Mouse (Mus musculus): ENCODE measurements at regions not wholly inside any gene's neighbourhood (a gene's known extent, or its start where the extent isn't known, plus 50 kb on each side); places are given as distances from the start of the nearest gene placed in this dataset.

- no peak overlapping the region for H3ac ChIP-seq (ENCODE audit: control insufficient read depth, insufficient read length)
- H3K4me3 ChIP-seq, result no peak overlapping the region
- no peaks in the 10 kb centered on the region for H3K27me3 ChIP-seq (ENCODE audit: control insufficient read depth, insufficient read depth, insufficient read length)
- H3K36me3 ChIP-seq (ENCODE audit: control insufficient read depth, insufficient read depth), result no peaks in the 10 kb centered on the region
- TF ChIP-seq TCF12 (IDR thresholded peaks at IDR 0.05; ENCODE audit: insufficient read depth, poor library complexity, severe bottlenecking) (no peak), MYOG (IDR thresholded peaks at IDR 0.05; ENCODE audit: control insufficient read depth in 1 of 3, insufficient read depth in 1 of 3, insufficient read length in 2 of 3, low read depth in 2 of 3) (no peak), REST (IDR thresholded peaks at IDR 0.05; ENCODE audit: insufficient read depth, insufficient read length) (no peak), SRF (IDR thresholded peaks at IDR 0.05; ENCODE audit: control insufficient read depth, insufficient read length, low read depth) (no peak), POLR2AphosphoS2 (IDR thresholded peaks at IDR 0.05; ENCODE audit: insufficient read length, low read depth) (no peak), POLR2A (IDR thresholded peaks at IDR 0.05; ENCODE audit: insufficient read length, low read depth) (no peak), MAX (IDR thresholded peaks at IDR 0.05; ENCODE audit: low read depth) (no peak)
- no peak overlapping the region for H3K4me2 ChIP-seq (ENCODE audit: low read depth)
- no peaks in the 10 kb centered on the region for H3K79me2 ChIP-seq (ENCODE audit: control insufficient read depth, insufficient read depth)
Measured at GRCm38 (mm10) chr1:183644001-183644400, 226.0 kb downstream of the Hhipl2 start.

GRCm38 (mm10) chr1:183653878-183654277, 235.9 kb downstream of the Hhipl2 start:
- Histone ChIP-seq H3ac (ENCODE audit: control insufficient read depth, insufficient read length) (no peak overlapping the region), H3K27me3 (ENCODE audit: control insufficient read depth, insufficient read depth, insufficient read length) (no peaks in the 10 kb centered on the region), H3K79me2 (ENCODE audit: control insufficient read depth, insufficient read depth) (no peaks in the 10 kb centered on the region), H3K4me3 (no peak overlapping the region), H3K4me2 (ENCODE audit: low read depth) (no peak overlapping the region), H3K36me3 (ENCODE audit: control insufficient read depth, insufficient read depth) (no peaks in the 10 kb centered on the region)
- TF ChIP-seq USF1 (IDR thresholded peaks at IDR 0.05; ENCODE audit: low read depth) (no peak), CEBPB (IDR thresholded peaks at IDR 0.05; ENCODE audit: insufficient read depth, poor library complexity, severe bottlenecking) (peak; percentile 47; the same call in 1 of the 2 replicates)

GRCm38 (mm10) chr1:183657043-183657442, 239.0 kb downstream of the Hhipl2 start:
- no peak overlapping the region for H3ac ChIP-seq (ENCODE audit: control insufficient read depth, insufficient read length)

GRCm38 (mm10) chr1:183660541-183660940, 242.5 kb downstream of the Hhipl2 start:
- TF ChIP-seq POLR2AphosphoS2 (IDR thresholded peaks at IDR 0.05; ENCODE audit: insufficient read length, low read depth) (no peak), MAX (IDR thresholded peaks at IDR 0.05; ENCODE audit: low read depth) (no peak), TCF12 (IDR thresholded peaks at IDR 0.05; ENCODE audit: insufficient read depth, poor library complexity, severe bottlenecking) (no peak), MYOG (IDR thresholded peaks at IDR 0.05; ENCODE audit: control insufficient read depth in 1 of 3, insufficient read depth in 1 of 3, insufficient read length in 2 of 3, low read depth in 2 of 3) (no peak), CEBPB (IDR thresholded peaks at IDR 0.05; ENCODE audit: insufficient read depth, poor library complexity, severe bottlenecking) (no peak), MYOD1 (IDR thresholded peaks at IDR 0.05; ENCODE audit: control insufficient read depth in 1 of 3, insufficient read length in 2 of 3, low read depth in 2 of 3) (no peak), USF1 (IDR thresholded peaks at IDR 0.05; ENCODE audit: low read depth) (no peak), TCF3 (IDR thresholded peaks at IDR 0.05; ENCODE audit: insufficient read length, low read depth) (no peak), E2F4 (IDR thresholded peaks at IDR 0.05; ENCODE audit: insufficient read depth) (no peak), SRF (IDR thresholded peaks at IDR 0.05; ENCODE audit: control insufficient read depth, insufficient read length, low read depth) (no peak), REST (IDR thresholded peaks at IDR 0.05; ENCODE audit: insufficient read depth, insufficient read length) (no peak)
- H3K4me3 ChIP-seq, result no peak overlapping the region
- H3K27me3 ChIP-seq (ENCODE audit: control insufficient read depth, insufficient read depth, insufficient read length), result no peaks in the 10 kb centered on the region
- H3K36me3 ChIP-seq (ENCODE audit: control insufficient read depth, insufficient read depth), result no peaks in the 10 kb centered on the region
- H3ac ChIP-seq (ENCODE audit: control insufficient read depth, insufficient read length), result no peak overlapping the region
- H3K79me2 ChIP-seq (ENCODE audit: control insufficient read depth, insufficient read depth), result no peaks in the 10 kb centered on the region
- no peak overlapping the region for H3K4me2 ChIP-seq (ENCODE audit: low read depth)

More at GRCm38 (mm10) chr1:183657043-183657442, 239.0 kb downstream of the Hhipl2 start:
- H3K4me2 ChIP-seq (ENCODE audit: low read depth), result no peak overlapping the region
- H3K79me2 ChIP-seq (ENCODE audit: control insufficient read depth, insufficient read depth), result no peaks in the 10 kb centered on the region
- TF ChIP-seq POLR2A (IDR thresholded peaks at IDR 0.05; ENCODE audit: insufficient read length, low read depth), result no peak
- no peak for TF ChIP-seq TCF12 (IDR thresholded peaks at IDR 0.05; ENCODE audit: insufficient read depth, poor library complexity, severe bottlenecking)
- TF ChIP-seq SRF (IDR thresholded peaks at IDR 0.05; ENCODE audit: control insufficient read depth, insufficient read length, low read depth), result no peak
- TF ChIP-seq POLR2AphosphoS2 (IDR thresholded peaks at IDR 0.05; ENCODE audit: insufficient read length, low read depth), result no peak
- TF ChIP-seq TCF3 (IDR thresholded peaks at IDR 0.05; ENCODE audit: insufficient read length, low read depth), result no peak
- TF ChIP-seq MYOG (IDR thresholded peaks at IDR 0.05; ENCODE audit: control insufficient read depth in 1 of 3, insufficient read depth in 1 of 3, insufficient read length in 2 of 3, low read depth in 2 of 3), result no peak
- H3K4me3 ChIP-seq, result no peak overlapping the region
- no peaks in the 10 kb centered on the region for H3K27me3 ChIP-seq (ENCODE audit: control insufficient read depth, insufficient read depth, insufficient read length)
- no peaks in the 10 kb centered on the region for H3K36me3 ChIP-seq (ENCODE audit: control insufficient read depth, insufficient read depth)

GRCm38 (mm10) chr1:183662369-183663043, 244.5 kb downstream of the Hhipl2 start:
- Histone ChIP-seq H3K27me3 (ENCODE audit: control insufficient read depth, insufficient read depth, insufficient read length) (no peaks in the 10 kb centered on the region), H3K4me2 (ENCODE audit: low read depth) (no peak overlapping the region), H3ac (ENCODE audit: control insufficient read depth, insufficient read length) (no peak overlapping the region), H3K36me3 (ENCODE audit: control insufficient read depth, insufficient read depth) (no peaks in the 10 kb centered on the region), H3K79me2 (ENCODE audit: control insufficient read depth, insufficient read depth) (no peaks in the 10 kb centered on the region), H3K4me3 (no peak overlapping the region)
- TF ChIP-seq POLR2A (IDR thresholded peaks at IDR 0.05; ENCODE audit: insufficient read length, low read depth) (no peak), CEBPB (IDR thresholded peaks at IDR 0.05; ENCODE audit: insufficient read depth, poor library complexity, severe bottlenecking) (no peak), TCF12 (IDR thresholded peaks at IDR 0.05; ENCODE audit: insufficient read depth, poor library complexity, severe bottlenecking) (no peak), TCF3 (IDR thresholded peaks at IDR 0.05; ENCODE audit: insufficient read length, low read depth) (no peak), SRF (IDR thresholded peaks at IDR 0.05; ENCODE audit: control insufficient read depth, insufficient read length, low read depth) (no peak), E2F4 (IDR thresholded peaks at IDR 0.05; ENCODE audit: insufficient read depth) (no peak), MYOD1 (IDR thresholded peaks at IDR 0.05; ENCODE audit: control insufficient read depth in 1 of 3, insufficient read length in 2 of 3, low read depth in 2 of 3) (no peak), REST (IDR thresholded peaks at IDR 0.05; ENCODE audit: insufficient read depth, insufficient read length) (no peak), USF1 (IDR thresholded peaks at IDR 0.05; ENCODE audit: low read depth) (no peak), MYOG (IDR thresholded peaks at IDR 0.05; ENCODE audit: control insufficient read depth in 1 of 3, insufficient read depth in 1 of 3, insufficient read length in 2 of 3, low read depth in 2 of 3) (no peak), MAX (IDR thresholded peaks at IDR 0.05; ENCODE audit: low read depth) (no peak), POLR2AphosphoS2 (IDR thresholded peaks at IDR 0.05; ENCODE audit: insufficient read length, low read depth) (no peak)
